Mouse (Mus musculus): ENCODE results near the gene Ccl6.

Gene Ccl6

GRCm38 (mm10) chr11:83595669-83596455 is 3.0 kb upstream of the Ccl6 start:
- DNase-seq (ENCODE audit: low spot score): no peak

- no peak for DNase-seq (ENCODE audit: low spot score)
Observed at GRCm38 (mm10) chr11:83593453-83593852, 566 bp upstream of the Ccl6 start.

- no peak for DNase-seq (ENCODE audit: low spot score)
Observed at GRCm38 (mm10) chr11:83584232-83584631, 8.7 kb downstream of the Ccl6 start.

GRCm38 (mm10) chr11:83583450-83583754 is 9.5 kb downstream of the Ccl6 start:
- no peak for DNase-seq (ENCODE audit: low spot score)

GRCm38 (mm10) chr11:83582626-83583449 is 10.0 kb downstream of the Ccl6 start:
- DNase-seq (ENCODE audit: low spot score): peak; percentile 38

- no peak for DNase-seq (ENCODE audit: low spot score)
Observed at GRCm38 (mm10) chr11:83581626-83582610, 11.0 kb downstream of the Ccl6 start.

- DNase-seq (ENCODE audit: low spot score): no peak
Observed at GRCm38 (mm10) chr11:83580699-83581232, 12.1 kb downstream of the Ccl6 start.

- no peak for DNase-seq (ENCODE audit: low spot score)
Observed at GRCm38 (mm10) chr11:83578999-83579398, 13.9 kb downstream of the Ccl6 start.

GRCm38 (mm10) chr11:83578186-83578760 is 14.6 kb downstream of the Ccl6 start, which contains the start of gene Ccl9:
Gene Ccl9 (minus strand): TSS chr11:83578636.
- DNase-seq (ENCODE audit: low spot score): peak; percentile 31

- no peak for DNase-seq (ENCODE audit: low spot score)
Observed at GRCm38 (mm10) chr11:83576927-83577555, 15.8 kb downstream of the Ccl6 start.

GRCm38 (mm10) chr11:83572834-83573233 is 20.1 kb downstream of the Ccl6 start:
- DNase-seq (ENCODE audit: low spot score): no peak

- DNase-seq (ENCODE audit: low spot score): no peak
Observed at GRCm38 (mm10) chr11:83572223-83572622, 20.7 kb downstream of the Ccl6 start.

- no peak for DNase-seq (ENCODE audit: low spot score)
Observed at GRCm38 (mm10) chr11:83570189-83570588, 22.7 kb downstream of the Ccl6 start.

GRCm38 (mm10) chr11:83569249-83569648 is 23.6 kb downstream of the Ccl6 start:
- no peak for DNase-seq (ENCODE audit: low spot score)

- DNase-seq (ENCODE audit: low spot score): no peak
Observed at GRCm38 (mm10) chr11:83568786-83569185, 24.1 kb downstream of the Ccl6 start.

- no peak for DNase-seq (ENCODE audit: low spot score)
Observed at GRCm38 (mm10) chr11:83568061-83568460, 24.8 kb downstream of the Ccl6 start.

GRCm38 (mm10) chr11:83567311-83567710 is 25.6 kb downstream of the Ccl6 start:
- no peak for DNase-seq (ENCODE audit: low spot score)

- no peak for DNase-seq (ENCODE audit: low spot score)
Observed at GRCm38 (mm10) chr11:83566617-83567016, 26.3 kb downstream of the Ccl6 start.

- no peak for DNase-seq (ENCODE audit: low spot score)
Observed at GRCm38 (mm10) chr11:83563754-83564153, 29.1 kb downstream of the Ccl6 start.

GRCm38 (mm10) chr11:83562311-83562887 is 30.5 kb downstream of the Ccl6 start:
- DNase-seq (ENCODE audit: low spot score): no peak

GRCm38 (mm10) chr11:83560405-83560804 is 32.5 kb downstream of the Ccl6 start:
- no peak for DNase-seq (ENCODE audit: low spot score)
